Mouse (Mus musculus) embryonic facial prominence, embryonic 10.5 days (tissue): ENCODE measurements around the gene Gm42715. TPM values are rescaled to one million over a fixed set of nuclear protein-coding genes. Genes with fewer than 3 reads are reported as not detected.
"Not testable (repeated sequence)": the region's sequence is repeated elsewhere in the genome, so short reads cannot be mapped to it uniquely, and the experiment has no call there.

Source experiments
- DNase-seq: peaks from one replicate; pipeline ENCODE4 v3.0.0-alpha.2; 2017; ENCODE audit warnings: low spot score
- H3K27ac ChIP-seq: fragments of 300-500 bp; sonication (generic); replicated peaks from 2 replicates; pipeline ENCODE4 v1.5.1; 2016; ENCODE audit warnings: mild to moderate bottlenecking
- H3K27me3 ChIP-seq: fragments of 300-500 bp; sonication (generic); replicated peaks from 2 replicates; pipeline ENCODE4 v1.6.1; 2016; ENCODE audit warnings: low read depth, mild to moderate bottlenecking; ENCODE audit not compliant: poor library complexity, severe bottlenecking
- H3K36me3 ChIP-seq: fragments of 300-500 bp; sonication (generic); replicated peaks from 2 replicates; pipeline ENCODE4 v1.6.1; 2016; ENCODE audit warnings: mild to moderate bottlenecking, moderate library complexity
- H3K4me1 ChIP-seq: fragments of 300-500 bp; sonication (generic); 2 replicates; pipeline ENCODE4 v1.6.1; 2016
- H3K4me3 ChIP-seq: fragments of 300-500 bp; sonication (generic); 2 replicates; pipeline ENCODE4 v1.5.1; 2016; ENCODE audit warnings: mild to moderate bottlenecking, moderate library complexity
- H3K9me3 ChIP-seq: fragments of 300-500 bp; sonication (generic); 2 replicates; pipeline ENCODE4 v1.6.1; 2016; ENCODE audit warnings: mild to moderate bottlenecking
- WGBS: fragments of 180-500 bp; shearing (Covaris S2); methylation state at CpG from one replicate; pipeline ENCODE4 v1.1.7; 2016; 5-methylcytosine and 5-hydroxymethylcytosine counted together
- polyA plus RNA-seq: library from polyadenylated mRNA; unstranded; fragments of >200 nt; fragmentation: Nextera tagmentation; extraction: Ambion mirVana; gene quantifications from 2 replicates; pipeline ENCODE4 v1.2.1, GENCODE M21; 2016

Gm42715 gene
- polyA plus RNA-seq, 1 experiment from 2014 or later: 17.8 TPM

GRCm38 (mm10) chr7:127478635-127479317 lies 40.6 kb upstream of the Gm42715 start, which contains the start of gene Fbrs:
Gene Fbrs, plus strand, starts transcription at chr7:127479199.
- Histone ChIP-seq H3K36me3 (peaks cover 72% of the 10 kb centered on the region), H3K9me3 (no peaks in the 10 kb centered on the region), H3K4me3 (peak within 1 kb of the TSS; percentile 99), H3K27ac (peak within 1 kb of the TSS; percentile 94), H3K4me1 (peaks cover 34% of the 10 kb centered on the region), H3K27me3 (no peaks in the 10 kb centered on the region)
- DNase-seq: peak; percentile 94
- WGBS: under 1% methylated on average over 62 of the region's 62 CpGs

GRCm38 (mm10) chr7:127479318-127480225 lies 39.8 kb upstream of the Gm42715 start:
- no peak for DNase-seq
- H3K4me3 ChIP-seq: peak overlapping the region; percentile 99

DNA sequence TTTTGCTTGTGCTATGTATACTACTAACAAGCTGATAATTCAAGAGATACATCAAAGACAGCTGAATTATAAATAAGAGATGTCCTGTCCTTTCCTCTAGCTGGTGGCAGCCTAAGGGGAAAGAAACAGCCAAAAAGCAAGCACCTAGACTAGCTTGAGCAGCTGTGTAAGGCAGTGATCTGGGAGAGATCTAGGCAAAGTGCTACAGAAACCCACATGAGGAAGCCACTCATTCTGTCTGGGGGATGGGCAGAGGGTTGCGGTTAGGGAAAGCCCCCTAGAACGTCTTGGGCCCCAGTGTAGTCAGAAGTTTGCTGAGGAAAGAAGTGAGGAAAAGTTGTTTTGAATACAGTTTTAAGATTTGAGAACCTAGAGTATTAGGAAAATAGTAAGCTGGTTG lies 39.1 kb upstream of the Gm42715 start:
- Histone ChIP-seq H3K27ac (no peak overlapping the region), H3K9me3 (no peaks in the 10 kb centered on the region), H3K27me3 (no peaks in the 10 kb centered on the region), H3K36me3 (peaks cover 72% of the 10 kb centered on the region), H3K4me1 (peaks cover 36% of the 10 kb centered on the region), H3K4me3 (peak overlapping the region; percentile 99)
- WGBS: 75% methylated on average over 2 of the region's 2 CpGs
- DNase-seq: no peak

More at GRCm38 (mm10) chr7:127479318-127480225, 39.8 kb upstream of the Gm42715 start:
- WGBS: 6% methylated on average over 48 of the region's 48 CpGs
- H3K36me3 ChIP-seq: peaks cover 72% of the 10 kb centered on the region
- H3K4me1 ChIP-seq: peaks cover 35% of the 10 kb centered on the region
- H3K9me3 ChIP-seq: no peaks in the 10 kb centered on the region
- peak overlapping the region; percentile 94 for H3K27ac ChIP-seq
- no peaks in the 10 kb centered on the region for H3K27me3 ChIP-seq

DNA sequence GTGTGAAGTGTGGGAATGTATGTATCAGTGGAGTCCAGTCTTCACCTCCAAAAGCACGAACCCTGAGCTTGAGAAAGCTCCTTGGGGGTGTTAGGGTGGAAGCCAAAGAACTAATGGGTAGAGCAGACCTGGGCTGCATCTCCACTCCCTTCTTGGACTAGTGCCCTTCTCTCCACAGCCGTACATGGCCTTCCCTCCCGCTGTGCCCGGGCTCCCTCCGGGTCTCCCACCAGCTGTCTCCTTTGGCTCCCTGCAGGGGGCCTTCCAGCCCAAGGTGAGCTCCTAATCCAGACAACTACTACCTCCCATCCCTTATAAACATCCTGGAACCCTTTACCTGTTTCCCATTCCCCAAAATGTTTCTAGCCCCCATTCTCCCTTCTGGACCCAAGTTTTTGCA lies 34.0 kb upstream of the Gm42715 start:
- Histone ChIP-seq H3K4me1 (peaks cover 9% of the 10 kb centered on the region), H3K27ac (no peak overlapping the region), H3K9me3 (no peaks in the 10 kb centered on the region), H3K36me3 (peaks cover 98% of the 10 kb centered on the region), H3K4me3 (0 out of 2 replicates have a peak overlapping the region, but pooled peaks have one; percentile 2), H3K27me3 (no peaks in the 10 kb centered on the region)
- DNase-seq: no peak
- 87% methylated on average over 5 of the region's 5 CpGs for WGBS

GRCm38 (mm10) chr7:127488364-127488763 lies 31.0 kb upstream of the Gm42715 start:
- H3K36me3 ChIP-seq: peaks cover 93% of the 10 kb centered on the region
- H3K4me1 ChIP-seq, H3K27me3 ChIP-seq, DNase-seq, H3K4me3 ChIP-seq, H3K27ac ChIP-seq, H3K9me3 ChIP-seq: not testable (repeated sequence)
- 89% methylated on average over 5 of the region's 5 CpGs for WGBS

DNA sequence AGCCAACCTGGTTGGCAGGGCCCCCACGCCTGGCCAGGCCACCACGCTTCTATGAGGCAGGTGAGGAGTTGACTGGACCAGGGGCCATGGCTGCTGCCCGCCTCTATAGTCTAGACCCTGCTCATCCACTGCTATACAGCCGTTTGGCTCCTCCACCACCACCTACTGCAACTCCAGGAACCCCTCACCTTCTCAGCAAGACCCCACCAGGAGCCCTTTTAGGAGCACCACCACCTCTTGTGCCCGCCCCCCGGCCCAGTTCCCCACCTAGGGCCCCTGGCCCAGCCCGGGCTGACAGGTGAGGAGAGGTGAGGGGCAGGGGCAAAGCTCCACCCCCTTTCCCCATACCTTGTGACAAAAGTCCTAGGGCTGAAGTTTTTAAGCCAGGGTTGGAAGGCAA lies 29.4 kb upstream of the Gm42715 start:
- no peak overlapping the region for H3K4me3 ChIP-seq
- 97% methylated on average over 7 of the region's 7 CpGs for WGBS
- no peak for DNase-seq

DNA sequence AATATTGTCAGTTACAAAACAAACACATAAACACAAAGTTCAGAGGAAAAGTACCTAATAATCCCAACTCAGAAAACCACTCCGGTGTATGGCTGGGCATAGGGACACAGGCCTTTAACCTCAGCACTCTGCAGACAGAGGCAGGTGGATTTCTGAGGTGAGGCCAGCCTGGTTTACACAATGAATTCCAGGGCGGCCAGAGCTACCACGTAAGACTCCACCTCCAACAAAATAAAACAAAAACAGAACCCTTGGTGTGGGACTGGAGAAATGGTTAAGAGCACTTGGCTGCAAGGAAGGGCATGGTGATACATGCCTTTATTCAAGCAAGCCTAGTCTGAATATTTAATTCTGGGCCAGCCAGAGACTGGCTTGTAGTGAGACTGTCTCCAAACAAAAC lies 27.5 kb upstream of the Gm42715 start:
- DNase-seq: no peak
- H3K36me3 ChIP-seq: peaks cover 58% of the 10 kb centered on the region

More for the DNA sequence above, 29.4 kb upstream of the Gm42715 start:
- Histone ChIP-seq H3K27me3 (no peaks in the 10 kb centered on the region), H3K9me3 (no peaks in the 10 kb centered on the region), H3K36me3 (peaks cover 77% of the 10 kb centered on the region), H3K4me1 (no peaks in the 10 kb centered on the region), H3K27ac (no peak overlapping the region)

DNA sequence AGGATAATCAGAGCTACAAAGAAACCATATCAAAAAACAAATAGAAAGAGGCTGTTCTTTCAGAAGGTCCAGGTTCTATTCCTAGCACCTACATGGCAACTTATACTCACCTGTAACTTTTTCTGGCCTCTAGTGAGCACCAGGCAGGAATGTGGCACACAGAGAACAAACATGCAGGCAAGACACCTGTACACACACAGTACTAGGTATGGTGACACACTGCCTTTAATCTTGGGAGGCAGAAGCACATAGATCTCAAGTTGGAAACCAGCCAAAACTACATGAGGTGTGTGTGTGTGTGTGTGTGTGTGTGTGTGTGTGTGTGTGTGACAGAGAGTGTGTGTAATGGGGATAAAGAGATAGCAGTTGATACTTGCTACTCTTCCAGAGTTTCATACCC lies 24.7 kb upstream of the Gm42715 start:
- no peaks in the 10 kb centered on the region for H3K9me3 ChIP-seq
- H3K36me3 ChIP-seq: peaks cover 32% of the 10 kb centered on the region
- DNase-seq: no peak
- no peak overlapping the region for H3K4me3 ChIP-seq
- H3K4me1 ChIP-seq: no peaks in the 10 kb centered on the region
- no peak overlapping the region for H3K27ac ChIP-seq
- H3K27me3 ChIP-seq: no peaks in the 10 kb centered on the region

More for the DNA sequence above, 27.5 kb upstream of the Gm42715 start:
- 93% methylated on average over 3 of the region's 3 CpGs for WGBS
- Histone ChIP-seq H3K27me3 (no peaks in the 10 kb centered on the region), H3K4me3 (no peak overlapping the region), H3K4me1 (no peaks in the 10 kb centered on the region), H3K9me3 (no peaks in the 10 kb centered on the region), H3K27ac (no peak overlapping the region)

GRCm38 (mm10) chr7:127497382-127497781 lies 22.0 kb upstream of the Gm42715 start:
- Histone ChIP-seq H3K9me3 (no peaks in the 10 kb centered on the region), H3K27ac (no peak overlapping the region), H3K4me3 (no peak overlapping the region), H3K27me3 (no peaks in the 10 kb centered on the region), H3K4me1 (no peaks in the 10 kb centered on the region), H3K36me3 (peaks cover 4% of the 10 kb centered on the region)
- DNase-seq: no peak
- WGBS: 89% methylated on average over 2 of the region's 2 CpGs

- Histone ChIP-seq H3K27me3 (no peaks in the 10 kb centered on the region), H3K4me3 (no peak overlapping the region), H3K4me1 (no peaks in the 10 kb centered on the region), H3K27ac (no peak overlapping the region), H3K36me3 (no peaks in the 10 kb centered on the region), H3K9me3 (no peaks in the 10 kb centered on the region)
- peak; percentile 26 for DNase-seq
- 49% methylated on average over 3 of the region's 3 CpGs for WGBS
These were observed 21.0 kb upstream of the Gm42715 start for GRCm38 (mm10) chr7:127498407-127498806.

DNA sequence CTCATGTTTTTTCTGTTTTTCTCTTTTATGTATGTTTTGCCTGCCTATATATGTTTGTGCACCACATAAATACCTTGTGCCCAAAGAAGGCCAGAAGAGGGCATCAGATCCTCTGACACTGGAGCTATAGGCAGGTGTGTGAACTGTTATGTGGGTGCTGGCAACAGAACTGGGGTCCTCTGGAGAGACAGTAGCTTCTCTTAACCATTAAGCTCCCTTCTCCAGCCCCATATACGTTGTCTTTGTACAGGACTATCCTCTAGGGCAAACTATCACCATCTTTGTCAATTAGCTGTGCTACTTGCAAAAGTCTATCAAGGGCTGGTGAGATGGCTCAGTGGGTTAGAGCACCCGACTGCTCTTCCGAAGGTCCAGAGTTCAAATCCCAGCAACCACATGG lies 11.1 kb upstream of the Gm42715 start:
- Histone ChIP-seq H3K27ac (no peak overlapping the region), H3K4me3 (no peak overlapping the region), H3K27me3 (no peaks in the 10 kb centered on the region), H3K9me3 (no peaks in the 10 kb centered on the region), H3K36me3 (peaks cover 2% of the 10 kb centered on the region; the same call in 1 of the 2 replicates), H3K4me1 (peaks cover 20% of the 10 kb centered on the region)
- no peak for DNase-seq
- WGBS: 93% methylated on average over 3 of the region's 3 CpGs

- H3K27ac ChIP-seq, H3K4me3 ChIP-seq, H3K27me3 ChIP-seq, DNase-seq, H3K9me3 ChIP-seq: not testable (repeated sequence)
- 94% methylated on average over 4 of the region's 4 CpGs for WGBS
- Histone ChIP-seq H3K4me1 (peaks cover 28% of the 10 kb centered on the region), H3K36me3 (peaks cover 14% of the 10 kb centered on the region)
These were observed 9.6 kb upstream of the Gm42715 start for GRCm38 (mm10) chr7:127509830-127510229.
